Comparison of ENCODE assay signal across 8 mouse cellular contexts in the genomic region with DNA sequence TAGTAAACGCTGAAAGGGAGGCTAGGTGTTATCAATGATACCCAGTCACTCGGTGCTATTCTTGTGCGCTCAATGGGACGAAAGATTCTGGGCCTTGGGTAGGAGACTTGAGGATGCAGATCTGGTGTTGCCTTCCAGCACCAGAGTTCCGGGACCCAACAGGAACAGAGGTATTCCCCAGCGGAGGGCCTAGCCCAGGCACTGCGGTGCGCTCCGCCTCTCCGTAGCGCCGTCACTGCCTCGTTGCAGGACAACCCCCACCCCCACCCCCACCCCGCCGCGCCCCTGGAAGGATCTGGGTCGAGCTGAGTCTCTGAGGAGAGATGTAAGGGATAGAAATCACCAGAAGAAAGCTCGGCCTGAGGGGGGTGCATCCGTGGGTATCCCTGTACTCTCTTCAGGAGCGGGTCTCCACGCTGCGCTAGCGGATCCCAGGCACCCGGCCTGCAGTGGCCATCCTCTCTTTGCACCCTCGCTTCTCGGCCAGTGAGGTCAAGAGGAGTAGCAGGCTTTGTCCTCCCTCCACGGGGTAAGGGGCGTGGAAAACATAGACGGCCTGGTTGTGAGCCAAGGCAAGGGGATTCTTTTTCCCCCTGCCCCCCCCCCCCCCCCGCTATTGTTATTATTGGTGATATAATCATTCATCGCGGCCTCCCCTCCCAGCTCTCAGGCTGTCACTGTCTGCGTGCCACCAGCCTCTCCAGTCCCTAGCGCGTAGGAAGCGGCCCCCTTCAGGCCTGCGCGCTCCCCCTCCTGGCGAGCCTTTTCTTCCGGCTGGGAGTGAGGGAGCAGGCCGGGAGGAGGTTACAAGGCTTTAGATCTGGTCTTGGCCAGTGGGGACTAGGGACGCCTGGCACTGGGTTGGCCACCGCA. TPM values are rescaled to one million over a fixed set of nuclear protein-coding genes. Genes with fewer than 3 reads are reported as not detected.
A peak's percentile ranks its signal among the peaks of the same experiment; 100 is the strongest.
DNase-seq lines count a peak whose midpoint lies in the region; ATAC-seq and TF ChIP-seq lines count a peak whose summit lies in the region.

No protein-coding gene starts in this region.

- H3K4me3 ChIP-seq in ES-E14 (ENCODE audit: insufficient read depth in 1 of 2, low read depth in 1 of 2, low read length in 2 of 2, poor library complexity in 1 of 2, severe bottlenecking in 1 of 2) = peak overlapping the region; percentile 92 to 98
- H3K4me3 ChIP-seq in forebrain, embryonic 16.5 days (replicated peaks; ENCODE audit: low read length) = peak overlapping the region; percentile 65
- H3K4me3 ChIP-seq in lung, embryonic 14.5 days (ENCODE audit: low read depth, low read length) = peak overlapping the region; percentile 65
- H3K4me3 ChIP-seq in olfactory bulb, adult 2 months (ENCODE audit: insufficient read depth, low read depth, low read length) = peak overlapping the region; percentile 93

- H3K4me1 ChIP-seq in ES-E14 (ENCODE audit: control insufficient read depth in 2 of 2, insufficient read depth in 2 of 2, low read length in 2 of 2, poor library complexity in 1 of 2) = peaks cover 0 to 3% of the 10 kb centered on the region in 2 experiments; a peak in 1 of 4 replicates
- H3K4me1 ChIP-seq in forebrain, embryonic 16.5 days (replicated peaks; ENCODE audit: control insufficient read depth, insufficient read depth, low read length) = peaks cover 11% of the 10 kb centered on the region
- no peaks in the 10 kb centered on the region for H3K4me1 ChIP-seq in lung, embryonic 14.5 days (ENCODE audit: insufficient read depth)
- no peaks in the 10 kb centered on the region for H3K4me1 ChIP-seq in olfactory bulb, adult 2 months (ENCODE audit: control insufficient read depth, insufficient read depth, low read length)

- H3K36me3 ChIP-seq in ES-E14 (ENCODE audit: control insufficient read depth, insufficient read depth, low read length, poor library complexity, severe bottlenecking) = peaks cover 4% of the 10 kb centered on the region; the same call in 1 of the 2 replicates
- no peaks in the 10 kb centered on the region for H3K36me3 ChIP-seq in forebrain, embryonic 16.5 days (ENCODE audit: control insufficient read depth, insufficient read depth)
- H3K36me3 ChIP-seq in lung, embryonic 14.5 days (ENCODE audit: insufficient read depth) = peaks cover 20% of the 10 kb centered on the region

- peak overlapping the region; percentile 73 for H3K9ac ChIP-seq in ES-E14 (ENCODE audit: insufficient read depth, low read depth, low read length, poor library complexity, severe bottlenecking)
- H3K9ac ChIP-seq in forebrain, embryonic 16.5 days (replicated peaks; ENCODE audit: low read depth, low read length) = peak overlapping the region; percentile 92
- H3K9ac ChIP-seq in lung, embryonic 14.5 days = peak overlapping the region; percentile 80

- in situ Hi-C loops in ES-E14 (cut with MboI; ENCODE audit: low sequenced_read_pairs in 2 of 2, unreplicated experiment in 2 of 2) = no loop called here

- peak; percentile 54 for TF ChIP-seq POLR2A in olfactory bulb, adult 2 months (IDR thresholded peaks at IDR 0.05; ENCODE audit: insufficient read depth, low read depth, low read length)

- ATAC-seq in forebrain, embryonic 16.5 days = peak; percentile 86
- peak; percentile 92 for ATAC-seq in lung, embryonic 14.5 days (ENCODE audit: insufficient read depth)

- intact Hi-C loops in heart, postnatal 36 days (cut with DNase I) = loop anchor here (1.0 to 10.0 kb wide), 3 partner anchors 17 to 1025 kb away; partner anchors contain the start of genes AI597479, Ercc5, Tex30 and Tgfbrap1

- H3K4me2 ChIP-seq in forebrain, embryonic 16.5 days (ENCODE audit: low read length) = peak overlapping the region; percentile 75
- peak overlapping the region; percentile 78 for H3K4me2 ChIP-seq in lung, embryonic 14.5 days

- no peaks in the 10 kb centered on the region for H3K9me3 ChIP-seq in ES-E14 (ENCODE audit: control insufficient read depth, insufficient read depth, low read depth, low read length)
- no peaks in the 10 kb centered on the region for H3K9me3 ChIP-seq in forebrain, embryonic 16.5 days (ENCODE audit: control insufficient read depth, low read length)
- no peaks in the 10 kb centered on the region for H3K9me3 ChIP-seq in lung, embryonic 14.5 days (ENCODE audit: low read depth, low read length)

- WGBS in forebrain, embryonic 16.5 days = under 1% methylated on average over 40 of the region's 43 CpGs
- 1% methylated on average over 42 of the region's 43 CpGs for WGBS in lung, embryonic 14.5 days
- WGBS in olfactory bulb, adult 2 months = under 1% methylated on average over 42 of the region's 43 CpGs

- H3K27ac ChIP-seq in ES-E14 (ENCODE audit: insufficient read depth, low read depth, low read length, poor library complexity, severe bottlenecking) = peak overlapping the region; percentile 14; the same call in 1 of the 2 replicates
- peak overlapping the region; percentile 96 for H3K27ac ChIP-seq in forebrain, embryonic 16.5 days (ENCODE audit: low read length)
- H3K27ac ChIP-seq in lung, embryonic 14.5 days (ENCODE audit: low read depth) = peak overlapping the region; percentile 98
- H3K27ac ChIP-seq in olfactory bulb, adult 2 months (ENCODE audit: insufficient read depth, low read depth, low read length) = peak overlapping the region; percentile 94

- DNase-seq in ES-E14 (ENCODE audit: low read depth, low spot score) = peak; percentile 47
- peak; percentile 87 for DNase-seq in cerebellum, adult 11-12 months
- peak; percentile 79 to 80 for DNase-seq in heart, postnatal 36 days
- DNase-seq in layer of hippocampus, adult 8-10 months (ENCODE audit: low spot score in 2 of 2) = peak; percentile 71 to 79
- peak; percentile 91 for DNase-seq in lung, embryonic 14.5 days
- peak; percentile 67 to 73 for DNase-seq in thymus, adult 18-20 months

- TF ChIP-seq CTCF in lung, embryonic 14.5 days (IDR thresholded peaks at IDR 0.05; ENCODE audit: low read depth) = peak; percentile 73
- no peak for TF ChIP-seq CTCF in olfactory bulb, adult 2 months (IDR thresholded peaks at IDR 0.05; ENCODE audit: insufficient read depth, low read depth, low read length)

- H3K27me3 ChIP-seq in forebrain, embryonic 16.5 days (replicated peaks; ENCODE audit: control insufficient read depth, insufficient read depth, low read length) = no peaks in the 10 kb centered on the region
- H3K27me3 ChIP-seq in lung, embryonic 14.5 days (ENCODE audit: insufficient read depth, low read length) = no peaks in the 10 kb centered on the region

TF ChIP-seq in ES-E14, 5 proteins besides CTCF, POLR2A, EP300 and RAD21:
- TF ChIP-seq MAFK (IDR thresholded peaks at IDR 0.05; ENCODE audit: insufficient read depth, low read depth, low read length) = no peak
- TF ChIP-seq HCFC1 (IDR thresholded peaks at IDR 0.05; ENCODE audit: borderline replicate concordance, insufficient read depth, low read length) = no peak; the same call in 1 of the 2 replicates

RNA-seq across cellular contexts. Expression of gene Bivm, which starts 0.7 kb away (rescaled TPM):
- 10.6 and 10.9 TPM in 2 replicates for total RNA-seq in ES-E14 (2012; rRNA removed)
- polyA plus RNA-seq in forebrain, embryonic 16.5 days (2015; fragmentation: Nextera tagmentation; extraction: Ambion mirVana) = 33.2 and 38.4 TPM in 2 replicates
- 10 to 100 TPM; 11.1 to 12.8 TPM for total RNA-seq in heart, postnatal 36 days (2021)
- total RNA-seq in layer of hippocampus, adult 8-10 months (2022) = 10 to 100 TPM; 29.7 to 47.3 (median 36.8) TPM
- 18.9 and 21.1 TPM in 2 replicates for polyA plus RNA-seq in lung, embryonic 14.5 days (2014; fragmentation: Nextera tagmentation; extraction: Ambion mirVana)
- not detected in 2 replicates for polyA plus RNA-seq in olfactory bulb, adult 2 months (2012; ENCODE audit: insufficient read depth, insufficient read length, low replicate concordance, missing spikeins)

RNA-seq across cellular contexts. Expression of gene Kdelc1, which starts 0.8 kb away (rescaled TPM):
- total RNA-seq in ES-E14 (2012; rRNA removed) = 28.4 and 35.4 TPM in 2 replicates
- 27.6 and 33.1 TPM in 2 replicates for polyA plus RNA-seq in forebrain, embryonic 16.5 days (2015; fragmentation: Nextera tagmentation; extraction: Ambion mirVana)
- total RNA-seq in heart, postnatal 36 days (2021) = 10 to 100 TPM; 20.7 to 21.3 TPM
- total RNA-seq in layer of hippocampus, adult 8-10 months (2022) = 10 to 100 TPM in 2 of 4 experiments, 1 to 10 TPM in 2; 9.4 to 10.6 (median 10.1) TPM
- polyA plus RNA-seq in lung, embryonic 14.5 days (2014; fragmentation: Nextera tagmentation; extraction: Ambion mirVana) = 71.2 and 73.7 TPM in 2 replicates
- not detected in 2 replicates for polyA plus RNA-seq in olfactory bulb, adult 2 months (2012; ENCODE audit: insufficient read depth, insufficient read length, low replicate concordance, missing spikeins)

RNA-seq across cellular contexts. Expression of gene Tex30, which starts 17.2 kb away (rescaled TPM):
- total RNA-seq in ES-E14 (2012; rRNA removed) = 19.4 and 34.2 TPM in 2 replicates
- 64.6 and 75.4 TPM in 2 replicates for polyA plus RNA-seq in forebrain, embryonic 16.5 days (2015; fragmentation: Nextera tagmentation; extraction: Ambion mirVana)
- 1 to 10 TPM; 6.3 to 9.2 TPM for total RNA-seq in heart, postnatal 36 days (2021)
- 1 to 10 TPM; 6.7 to 8.2 (median 7.4) TPM for total RNA-seq in layer of hippocampus, adult 8-10 months (2022)
- 93.6 and 96.0 TPM in 2 replicates for polyA plus RNA-seq in lung, embryonic 14.5 days (2014; fragmentation: Nextera tagmentation; extraction: Ambion mirVana)
- not detected in 2 replicates for polyA plus RNA-seq in olfactory bulb, adult 2 months (2012; ENCODE audit: insufficient read depth, insufficient read length, low replicate concordance, missing spikeins)

RNA-seq across cellular contexts. Expression of gene Ercc5, which starts 28.1 kb away (rescaled TPM):
- total RNA-seq in ES-E14 (2012; rRNA removed) = 20.6 and 23.3 TPM in 2 replicates
- 35.3 and 39.4 TPM in 2 replicates for polyA plus RNA-seq in forebrain, embryonic 16.5 days (2015; fragmentation: Nextera tagmentation; extraction: Ambion mirVana)
- total RNA-seq in heart, postnatal 36 days (2021) = 10 to 100 TPM; 16.6 to 17.1 TPM
- 10 to 100 TPM; 19.7 to 22.8 (median 21.5) TPM for total RNA-seq in layer of hippocampus, adult 8-10 months (2022)
- polyA plus RNA-seq in lung, embryonic 14.5 days (2014; fragmentation: Nextera tagmentation; extraction: Ambion mirVana) = 23.6 and 24.6 TPM in 2 replicates
- not detected in 2 replicates for polyA plus RNA-seq in olfactory bulb, adult 2 months (2012; ENCODE audit: insufficient read depth, insufficient read length, low replicate concordance, missing spikeins)

RNA-seq across cellular contexts. Expression of gene Gm8251, which starts 57.7 kb away (rescaled TPM):
- total RNA-seq in ES-E14 (2012; rRNA removed) = 0.18 and 0.21 TPM in 2 replicates
- 0.05 and 0.11 TPM in 2 replicates for polyA plus RNA-seq in forebrain, embryonic 16.5 days (2015; fragmentation: Nextera tagmentation; extraction: Ambion mirVana)
- not detected for total RNA-seq in heart, postnatal 36 days (2021)
- total RNA-seq in layer of hippocampus, adult 8-10 months (2022) = not detected
- 0.14 and 0.15 TPM in 2 replicates for polyA plus RNA-seq in lung, embryonic 14.5 days (2014; fragmentation: Nextera tagmentation; extraction: Ambion mirVana)
- polyA plus RNA-seq in olfactory bulb, adult 2 months (2012; ENCODE audit: insufficient read depth, insufficient read length, low replicate concordance, missing spikeins) = not detected in 2 replicates

Comparison
In these comparisons a context has a peak if more than half of its experiments do, and no peak if none do; other contexts are left out.
1. Peak in every context shown above with its lines: DNase-seq, ATAC-seq, H3K4me3 ChIP-seq and H3K27ac ChIP-seq.
2. H3K27ac ChIP-seq: peak in every context shown above with its lines; median percentile 98 in lung, embryonic 14.5 days; 96 in forebrain, embryonic 16.5 days; 94 in olfactory bulb, adult 2 months; 14 in ES-E14.